Mouse (Mus musculus) megakaryocyte, adult 5-6 weeks (primary cell): ENCODE results near the gene Prkn. TPM values are rescaled to one million over a fixed set of nuclear protein-coding genes. Genes with fewer than 3 reads are reported as not detected.

Source experiments
- ATAC-seq: 2 replicates; pipeline ENCODE4 v1.8.0; 2016; ENCODE audit warnings: mild to moderate bottlenecking, inconsistent platforms; ENCODE audit not compliant: poor library complexity, severe bottlenecking
- total RNA-seq, 2 experiments: library from RNA; stranded (forward) in 1 of 2; stranded (reverse) in 1 of 2; fragments of 153-499, 151-499 nt in 1 of 2; fragments of 221-1000, 200-1000 nt in 1 of 2; gene quantifications; 2 replicates each; pipeline versions ENCODE4 v1.2.3 to v1.2.4; 2015 to 2017

Prkn gene
- total RNA-seq, 2 experiments from 2014 or later, result 0.07 TPM; not detected in 1

DNA sequence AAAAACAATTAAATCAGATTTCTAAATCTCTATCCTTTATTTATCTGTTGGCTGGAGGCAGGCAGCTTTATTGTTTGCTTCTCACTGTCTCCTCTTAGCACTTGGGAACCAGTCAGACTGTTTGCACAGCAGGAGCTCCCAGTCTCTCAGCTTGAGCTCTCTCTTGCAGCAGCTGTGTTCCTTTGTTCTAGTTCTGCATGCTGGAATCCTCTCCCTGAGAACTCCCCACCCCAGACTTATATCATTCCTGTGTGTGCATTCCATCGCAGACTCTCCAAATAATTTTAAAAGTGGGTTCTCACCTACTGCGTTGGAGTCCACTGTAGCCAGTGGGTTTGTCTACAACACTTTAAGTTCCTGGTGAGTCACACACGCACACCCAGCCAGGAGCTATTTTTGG, 1181.1 kb downstream of the Prkn start:
- no peak for ATAC-seq

DNA sequence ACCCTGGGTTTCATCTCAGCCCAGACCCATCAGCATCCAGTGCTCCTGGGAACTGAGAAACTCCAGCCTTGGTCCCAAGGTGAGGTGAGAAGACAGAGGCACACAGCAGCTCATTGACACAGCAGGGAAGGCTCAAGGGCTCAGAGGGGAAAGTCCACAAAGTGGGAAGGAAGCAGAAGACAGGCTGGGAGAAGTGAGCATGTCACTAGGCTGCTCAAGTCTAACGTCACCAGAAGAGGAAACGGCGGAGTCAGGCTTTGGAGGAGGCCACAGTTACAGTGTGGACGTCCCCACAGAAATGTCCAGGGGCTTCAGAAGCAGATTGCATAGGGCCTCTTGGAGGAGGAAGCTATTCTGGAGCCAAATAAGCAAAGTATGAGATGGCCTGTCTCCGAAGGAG, 1189.2 kb downstream of the Prkn start:
- ATAC-seq, result peak; percentile 33; the same call in 1 of the 2 replicates

DNA sequence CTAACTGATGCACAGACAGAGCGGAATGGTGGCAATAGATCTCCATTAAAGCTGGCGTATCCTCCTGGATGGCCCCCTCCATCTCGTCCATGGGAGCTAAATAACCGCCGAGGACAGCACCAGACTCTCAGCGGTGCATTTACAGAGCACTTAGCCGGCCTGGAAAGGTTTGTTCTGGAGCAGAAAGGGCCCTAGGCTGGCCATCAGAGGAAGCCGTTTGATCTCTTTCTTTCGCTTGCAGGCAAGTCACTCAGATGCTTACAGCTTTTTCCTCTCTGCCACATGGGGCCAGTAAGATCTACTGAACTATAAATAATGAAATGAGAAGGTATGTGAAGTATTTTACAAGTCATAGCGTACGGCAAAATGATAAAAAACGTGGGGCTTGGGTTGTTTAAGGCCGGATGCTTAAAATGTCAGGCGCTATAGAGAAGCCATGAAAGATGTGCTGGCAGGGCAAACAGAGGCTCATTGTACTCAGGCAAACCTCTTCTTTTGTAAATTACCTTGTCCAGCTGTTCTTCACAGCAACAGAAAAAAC, 1189.8 kb downstream of the Prkn start:
- no peak for ATAC-seq

DNA sequence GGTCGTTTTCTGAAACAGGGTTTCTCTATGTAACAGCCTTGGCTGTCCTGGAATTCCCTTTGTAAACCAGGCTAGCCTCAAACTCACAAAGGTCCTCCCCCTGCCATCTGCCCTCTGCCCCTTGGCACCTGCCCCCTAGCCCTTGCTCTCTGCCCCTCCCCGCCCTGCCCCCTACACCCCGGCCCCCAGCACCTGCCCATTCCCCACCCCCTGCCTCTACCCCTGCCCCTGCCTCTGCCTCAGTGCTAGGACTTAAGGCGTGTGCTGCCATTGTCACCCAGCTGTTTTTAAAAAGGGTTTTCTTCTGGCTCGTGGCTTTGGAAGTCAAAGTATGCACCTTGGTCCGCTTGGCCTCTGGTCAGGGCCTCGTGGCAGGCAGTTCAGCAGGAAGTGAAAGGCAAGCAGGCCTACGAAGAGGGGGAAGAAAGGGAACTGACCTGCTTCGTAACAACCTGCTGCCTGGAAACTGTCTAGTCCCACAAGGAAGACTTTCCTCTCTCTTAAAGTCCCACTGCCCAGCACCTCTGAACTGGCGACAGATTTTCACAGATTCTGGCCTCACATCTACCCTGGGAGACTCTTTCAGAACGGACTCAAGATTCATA, 1190.5 kb downstream of the Prkn start:
- peak; percentile 65 for ATAC-seq

DNA sequence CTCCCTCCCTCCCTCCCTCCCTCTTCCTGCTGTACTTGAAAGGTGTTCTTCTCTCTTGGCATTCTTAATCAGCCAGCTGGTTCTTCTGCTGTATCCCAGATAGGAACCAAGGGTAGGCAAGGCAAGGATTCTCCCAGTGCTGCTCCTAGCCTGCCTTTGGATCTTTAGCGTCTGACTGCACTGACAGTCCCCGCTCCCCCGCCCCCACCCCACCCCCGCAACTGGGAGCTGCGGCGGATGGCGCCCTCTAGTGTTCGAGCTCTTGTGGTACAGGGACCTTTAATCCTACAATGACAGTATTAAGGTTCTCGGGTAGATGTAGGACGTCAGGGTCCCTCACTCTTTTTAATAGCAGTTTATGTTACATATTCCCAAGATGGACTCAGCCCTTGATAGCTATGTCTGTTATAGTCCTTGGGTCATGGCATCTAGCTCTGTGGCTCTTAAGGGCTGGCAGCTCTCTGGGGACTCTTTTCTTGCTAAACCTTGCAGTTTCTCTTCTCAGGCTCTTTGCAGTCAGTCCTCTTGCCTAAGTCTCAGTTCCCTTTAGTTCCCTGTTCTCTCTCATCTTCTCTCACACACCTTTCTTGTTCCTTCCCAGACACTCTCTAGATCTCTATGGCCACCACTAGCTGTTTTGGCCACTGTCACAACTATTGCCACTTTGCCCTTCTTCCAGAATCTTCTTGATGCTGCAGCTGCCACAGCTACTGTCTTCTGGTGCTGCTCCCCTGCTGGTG, 1191.2 kb downstream of the Prkn start:
- peak; percentile 53 for ATAC-seq

DNA sequence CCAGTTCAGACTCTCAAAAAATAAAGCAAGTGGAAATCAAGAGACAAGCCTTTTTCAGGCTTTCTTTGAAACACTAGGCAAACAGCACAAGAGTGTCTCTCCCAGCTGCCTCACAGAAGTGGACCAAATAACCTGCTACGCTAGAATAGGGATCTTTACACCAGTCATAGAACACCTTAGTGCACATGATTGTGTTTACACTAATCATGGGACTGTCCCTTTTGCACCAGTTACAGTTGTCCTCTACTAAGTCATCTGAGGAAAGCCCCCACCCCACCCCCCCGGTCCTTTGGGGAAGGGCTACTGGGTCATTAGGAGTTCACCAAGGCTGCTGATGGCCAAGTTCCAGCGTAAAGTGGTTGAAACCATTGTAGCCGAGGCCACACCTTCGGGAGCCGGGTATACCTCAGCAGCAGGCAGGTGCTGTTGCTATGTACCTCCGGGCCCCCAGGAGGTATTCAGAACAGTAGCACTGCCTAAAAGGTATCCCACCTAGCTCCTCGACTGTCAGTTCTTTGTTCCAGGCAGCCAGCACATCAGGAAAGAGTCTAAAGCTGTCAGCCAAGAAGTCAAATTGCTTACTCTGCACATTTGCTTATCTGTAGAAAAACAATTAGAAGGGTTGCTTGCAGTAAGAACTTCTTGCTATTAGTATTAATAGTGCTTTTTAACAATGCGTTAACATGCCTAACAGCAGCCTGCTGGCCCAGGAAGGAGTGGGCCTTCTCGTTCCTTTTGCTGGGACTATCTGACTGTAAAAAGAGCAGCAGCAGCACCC, 1192.0 kb downstream of the Prkn start:
- no peak for ATAC-seq

DNA sequence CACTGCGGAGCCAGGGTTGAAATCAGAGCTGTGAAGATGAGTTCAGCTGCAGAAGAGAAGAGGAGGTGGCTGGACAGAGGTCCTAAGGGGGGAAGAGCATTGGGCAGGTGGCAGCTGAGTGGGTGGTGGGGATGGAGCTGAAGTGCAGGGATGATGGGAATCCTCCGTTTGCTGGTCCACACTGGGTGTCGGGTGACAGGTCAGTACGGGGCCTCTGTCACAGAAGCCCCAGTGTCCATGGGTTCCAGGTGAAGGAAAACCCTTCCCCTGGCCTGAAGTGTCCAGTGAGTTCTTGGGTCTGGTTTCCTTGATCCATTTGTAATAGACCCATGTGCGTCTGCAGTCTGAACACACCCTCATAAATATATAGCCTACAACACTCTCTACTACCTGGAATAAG, 1195.2 kb downstream of the Prkn start:
- ATAC-seq, result no peak

DNA sequence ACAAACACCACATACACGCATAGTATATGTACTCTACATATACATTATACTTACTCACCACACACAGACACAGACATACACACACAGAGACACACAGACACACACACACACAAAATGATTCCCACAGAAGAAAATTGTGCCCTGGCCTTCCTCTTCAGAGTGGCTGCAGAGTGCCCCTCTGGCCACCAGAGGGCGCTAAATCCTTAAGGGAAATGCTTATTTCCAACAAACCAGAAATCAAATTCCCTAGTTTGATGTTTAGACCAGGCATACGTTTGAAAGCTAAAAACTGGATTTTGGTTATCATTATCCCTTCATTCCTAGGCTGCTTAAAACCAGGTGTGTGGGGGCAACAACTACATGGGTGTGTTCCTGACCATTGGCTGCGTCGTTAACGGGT, 1196.0 kb downstream of the Prkn start:
- ATAC-seq, result 0 out of 2 replicates have a peak, but pooled peaks have one; percentile 41

DNA sequence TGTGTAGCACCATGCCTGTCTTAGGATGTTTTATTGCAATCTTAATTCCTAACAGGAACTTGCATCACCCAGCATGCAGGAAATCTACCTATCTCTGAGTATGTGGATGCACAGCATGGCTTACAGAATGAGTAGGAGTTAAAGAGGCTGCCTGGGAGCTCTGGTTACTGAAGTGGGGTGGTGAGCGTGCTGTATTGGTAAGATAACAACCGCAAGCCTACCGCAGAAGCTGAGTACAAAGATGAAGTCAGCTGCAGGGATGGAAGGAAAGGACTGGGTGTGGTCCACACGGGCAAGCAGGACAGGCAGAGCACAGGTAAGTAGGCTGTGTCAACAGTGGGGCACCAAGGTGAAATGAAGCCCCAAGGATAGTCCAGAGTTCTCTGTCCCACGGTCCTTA, 1196.9 kb downstream of the Prkn start:
- ATAC-seq, result no peak

DNA sequence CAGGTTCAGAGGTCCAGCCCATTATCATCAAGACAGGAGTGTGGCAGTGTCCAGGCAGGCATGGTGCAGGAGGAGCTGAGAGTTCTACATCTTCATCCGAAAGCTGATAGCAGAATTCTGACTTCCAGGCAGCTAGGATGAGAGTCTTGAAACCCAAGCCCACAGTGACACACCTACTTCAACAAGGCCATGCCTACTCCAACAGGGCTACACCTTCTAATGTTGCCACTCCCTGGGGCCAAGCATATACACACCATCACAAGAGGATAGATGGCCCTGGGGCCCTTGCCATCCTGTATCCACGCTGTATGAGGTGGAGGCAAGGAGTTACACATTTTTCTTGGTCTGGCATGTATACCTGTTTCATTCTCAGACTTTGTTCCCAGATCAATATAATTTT, 1197.4 kb downstream of the Prkn start:
- ATAC-seq, result no peak

DNA sequence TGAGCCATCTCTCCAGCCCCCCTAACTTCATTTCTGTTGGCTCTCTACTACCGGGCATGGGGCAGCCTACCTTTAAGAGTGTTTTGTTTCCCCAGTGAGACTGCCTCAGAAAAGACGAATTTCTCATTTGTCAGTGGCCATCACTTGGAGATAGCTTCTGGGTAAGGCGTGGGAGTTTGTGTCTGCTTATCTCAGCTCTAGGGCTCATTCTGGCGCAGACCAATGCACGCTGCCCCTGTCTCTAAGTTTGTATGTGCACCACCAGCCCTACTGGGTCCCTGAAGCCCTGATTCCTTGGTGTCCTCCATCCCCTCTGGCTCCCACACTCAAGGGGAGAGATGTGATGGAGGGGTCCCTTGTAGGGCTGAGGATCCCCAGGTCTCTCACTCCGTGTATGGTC, 1198.3 kb downstream of the Prkn start:
- no peak for ATAC-seq

DNA sequence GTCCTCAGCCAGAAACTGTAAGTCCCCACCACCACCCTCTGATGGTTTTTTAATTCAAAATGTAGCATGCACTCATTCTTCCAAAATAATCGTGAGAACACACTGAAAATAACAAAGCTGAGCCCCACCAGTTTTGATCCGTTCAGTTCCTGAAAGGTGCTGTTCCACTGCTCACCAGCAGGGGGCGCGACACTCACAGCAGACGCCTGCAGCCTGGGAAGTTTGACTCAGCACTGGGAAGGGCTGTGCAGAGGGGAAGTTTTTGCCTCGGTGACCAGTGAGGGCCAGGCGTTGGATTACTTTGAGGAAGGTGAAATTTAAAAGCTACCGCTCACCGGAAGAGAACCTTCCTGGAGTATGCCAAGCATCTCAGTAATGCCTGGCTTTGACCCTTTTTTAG, 1199.0 kb downstream of the Prkn start:
- peak; percentile 97 for ATAC-seq

DNA sequence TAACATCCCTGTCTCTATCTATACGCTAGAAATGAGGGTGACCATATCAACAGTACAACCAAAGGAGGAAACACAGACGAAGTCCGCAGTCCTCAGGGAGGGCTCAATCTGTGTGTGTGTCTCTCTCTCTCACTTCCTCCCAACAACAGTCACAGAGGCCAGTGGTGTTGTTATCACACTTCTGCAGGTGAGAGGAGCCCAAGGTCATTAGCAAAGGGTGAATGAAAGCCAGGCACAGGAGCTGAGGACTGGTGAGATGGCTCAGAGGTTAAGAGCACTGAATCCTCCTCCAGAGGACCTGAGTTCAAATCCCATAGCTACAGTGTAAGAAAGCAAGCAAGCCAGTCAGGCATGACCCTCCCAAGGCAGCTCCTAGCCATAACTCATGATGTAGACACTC, 1199.7 kb downstream of the Prkn start:
- no peak for ATAC-seq

DNA sequence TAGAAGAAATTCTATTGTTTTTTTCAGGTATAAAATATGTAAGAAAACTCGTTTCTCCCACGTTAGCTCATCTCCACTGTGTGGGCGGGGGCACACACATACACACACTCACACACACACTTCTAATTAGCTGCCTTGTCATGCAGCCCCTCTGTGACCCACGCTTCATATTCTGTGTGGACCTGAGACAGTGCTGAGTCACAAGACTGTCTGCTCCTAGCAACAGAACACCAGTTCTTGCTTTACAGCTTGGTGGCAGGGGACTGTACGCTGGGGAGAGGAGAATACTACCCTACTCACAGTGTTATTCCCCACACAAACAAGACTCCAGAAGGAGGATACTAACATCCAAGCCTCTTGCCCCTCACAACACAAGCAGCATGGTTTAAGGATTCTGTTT, 1200.4 kb downstream of the Prkn start:
- no peak for ATAC-seq

DNA sequence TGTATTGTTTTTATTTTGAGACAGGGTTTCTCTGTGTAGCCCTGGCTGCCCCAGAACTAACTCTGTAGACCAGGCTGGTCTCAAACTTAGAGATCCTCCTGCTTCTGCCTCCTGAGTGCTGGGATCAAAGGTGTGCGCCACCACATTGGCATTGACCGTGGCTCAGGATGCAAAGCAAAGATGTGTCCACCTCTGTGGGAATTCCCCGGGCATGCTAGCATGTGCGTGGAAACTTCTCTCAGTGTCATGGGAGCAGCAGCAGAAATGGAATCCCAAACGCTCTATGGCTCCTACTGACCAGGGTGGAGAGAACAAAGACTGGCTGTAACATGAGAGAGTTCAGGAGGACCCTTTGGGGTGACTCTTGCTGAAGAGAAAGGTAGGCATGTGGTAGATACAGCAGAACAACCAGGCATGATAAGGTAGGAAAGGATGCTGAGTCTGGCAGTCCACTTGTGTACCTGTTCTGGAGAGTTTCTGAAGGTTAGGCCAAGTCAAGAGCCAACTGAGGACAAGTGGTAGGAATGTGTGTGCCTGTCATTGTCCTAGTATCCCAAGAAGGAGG, 1201.0 kb downstream of the Prkn start:
- no peak for ATAC-seq

DNA sequence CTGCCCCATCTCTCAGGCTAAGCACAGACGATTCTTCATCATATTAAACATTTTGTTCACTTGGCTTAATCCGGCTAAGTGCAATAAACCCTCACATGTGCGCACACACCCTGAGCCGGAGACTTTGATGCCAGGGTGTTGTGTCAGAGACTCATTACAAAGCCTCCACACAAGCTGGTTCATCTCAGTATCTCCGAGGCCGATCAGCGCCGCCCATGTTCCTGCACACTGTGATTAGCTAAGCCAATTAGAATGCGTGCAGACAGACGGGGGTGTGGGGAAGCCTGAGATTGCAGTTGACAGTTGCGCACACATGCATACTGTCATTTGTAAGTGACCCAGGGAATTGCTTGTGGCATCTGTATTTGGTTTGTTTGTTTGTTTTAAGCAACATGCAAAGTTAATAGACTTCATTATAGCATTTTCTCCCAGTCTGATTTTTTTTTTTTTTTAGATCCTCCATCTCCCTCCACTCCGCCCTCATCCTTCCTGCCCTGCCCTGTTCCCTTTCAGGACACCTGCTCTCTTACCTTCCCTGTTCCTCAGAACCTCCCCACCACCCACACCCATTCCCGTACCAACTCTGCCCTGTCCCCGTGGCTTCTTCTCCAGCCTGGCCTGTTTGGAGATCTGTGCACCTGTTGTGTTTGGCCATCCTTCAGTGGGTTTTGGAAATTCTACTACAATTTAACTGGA, 1202.5 kb downstream of the Prkn start:
- no peak for ATAC-seq

DNA sequence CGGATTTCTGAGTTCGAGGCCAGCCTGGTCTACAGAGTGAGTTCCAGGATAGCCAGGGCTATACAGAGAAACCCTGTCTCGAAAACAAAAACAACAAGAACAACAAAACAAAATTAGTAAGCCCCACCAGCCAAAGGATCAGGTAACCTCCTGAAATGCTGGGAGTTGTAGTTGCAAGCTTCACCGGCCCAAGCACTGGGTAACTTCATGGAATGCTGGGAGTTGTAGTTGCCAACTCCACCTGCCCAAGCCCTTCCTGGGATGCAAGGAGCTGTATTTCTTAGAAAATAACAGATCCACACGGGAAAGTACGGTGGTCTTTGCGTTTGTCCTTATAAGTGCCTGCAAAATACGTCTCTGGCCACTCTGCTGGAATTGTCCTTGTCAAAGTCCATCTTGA, 1204.0 kb downstream of the Prkn start:
- no peak for ATAC-seq

DNA sequence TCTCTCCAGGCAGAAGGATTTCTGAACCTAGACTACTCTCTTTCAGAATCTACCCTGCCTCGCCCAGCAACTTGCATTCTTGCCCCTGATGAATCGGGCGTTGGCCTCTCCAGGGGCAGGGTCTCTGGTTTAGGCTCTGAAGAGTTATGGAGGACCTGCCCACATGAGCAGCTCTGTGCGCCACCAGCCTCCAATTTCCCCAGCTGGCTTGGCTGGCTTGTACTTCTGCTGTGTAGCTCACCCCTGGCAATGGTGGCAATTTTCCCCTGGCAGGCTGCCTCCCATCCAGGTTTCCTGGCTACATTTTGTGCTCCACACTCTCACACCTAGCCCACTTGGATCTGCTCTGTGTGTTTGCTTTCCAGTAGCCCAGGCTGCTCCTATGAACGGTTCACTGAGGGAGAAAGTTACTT, 1205.7 kb downstream of the Prkn start:
- ATAC-seq, result no peak

DNA sequence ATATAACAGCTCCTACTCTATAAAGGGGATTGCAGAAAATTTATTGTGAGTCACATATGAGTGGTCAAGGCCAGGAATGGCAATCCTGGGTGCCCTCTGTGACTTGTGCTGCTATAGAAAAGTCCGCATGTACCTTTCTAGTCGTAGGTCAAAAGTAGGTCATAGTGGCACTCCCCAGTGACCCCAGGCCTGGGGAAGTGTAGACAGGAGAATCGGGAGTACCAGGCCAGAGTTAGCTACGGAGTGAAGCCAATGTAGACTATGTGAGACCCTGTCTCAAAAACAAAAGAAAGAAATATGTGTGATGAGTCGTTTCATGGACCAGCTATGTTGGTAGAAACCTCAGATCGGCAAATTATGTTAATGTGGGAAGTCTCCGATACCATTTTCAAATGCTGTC, 1206.8 kb downstream of the Prkn start:
- ATAC-seq, result no peak

DNA sequence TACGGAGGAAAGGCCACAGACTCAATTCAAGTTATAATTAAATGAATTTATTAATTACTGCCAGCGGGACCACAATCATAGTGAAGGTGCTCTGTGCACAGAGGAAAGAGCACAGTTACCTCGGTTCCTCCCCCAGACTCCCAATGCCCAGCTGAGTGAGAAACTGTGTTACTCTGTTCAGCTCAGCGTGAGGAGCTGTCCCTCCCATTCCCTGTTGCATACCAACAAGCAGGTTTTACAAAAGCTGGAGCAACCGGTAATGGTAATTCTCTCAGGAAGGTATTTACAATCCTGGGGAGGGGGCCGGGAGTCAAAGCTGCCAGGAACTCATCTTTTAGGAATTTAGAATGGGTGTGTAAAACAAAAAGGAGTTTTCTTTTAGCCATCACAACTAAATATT, 1207.3 kb downstream of the Prkn start:
- no peak for ATAC-seq
